Mouse (Mus musculus) lung, postnatal 0 days (tissue): ENCODE data around the gene Dpp8.

Experiments used
- CTCF ChIP-seq: IDR thresholded peaks from 2 replicates; pipeline ENCODE4 v1.5.1; 2016; ENCODE audit warnings: antibody characterized with exemption, mild to moderate bottlenecking
- EP300 ChIP-seq: IDR thresholded peaks from 2 replicates; pipeline ENCODE4 v1.6.1; 2016; ENCODE audit warnings: antibody characterized with exemption, mild to moderate bottlenecking, control low read depth

GRCm38 (mm10) chr9:65027241-65027640 is 5.0 kb upstream of the Dpp8 start:
- TF ChIP-seq CTCF (no peak), EP300 (no peak)
